Mouse (Mus musculus) liver, adult 2 months (tissue): ENCODE measurements around the gene Cby3.

ENCODE experiments used
- CTCF ChIP-seq: fragments of 200-500 bp; IDR thresholded peaks from 2 replicates; pipeline ENCODE4 v1.5.1; 2011; ENCODE audit warnings: low read depth, low read length, control low read depth
- POLR2A ChIP-seq: fragments of 200-500 bp; IDR thresholded peaks from 2 replicates; pipeline ENCODE4 v1.6.1; 2011; ENCODE audit warnings: low read length, control low read depth; ENCODE audit not compliant: insufficient read depth; ENCODE audit errors: extremely low read depth

DNA sequence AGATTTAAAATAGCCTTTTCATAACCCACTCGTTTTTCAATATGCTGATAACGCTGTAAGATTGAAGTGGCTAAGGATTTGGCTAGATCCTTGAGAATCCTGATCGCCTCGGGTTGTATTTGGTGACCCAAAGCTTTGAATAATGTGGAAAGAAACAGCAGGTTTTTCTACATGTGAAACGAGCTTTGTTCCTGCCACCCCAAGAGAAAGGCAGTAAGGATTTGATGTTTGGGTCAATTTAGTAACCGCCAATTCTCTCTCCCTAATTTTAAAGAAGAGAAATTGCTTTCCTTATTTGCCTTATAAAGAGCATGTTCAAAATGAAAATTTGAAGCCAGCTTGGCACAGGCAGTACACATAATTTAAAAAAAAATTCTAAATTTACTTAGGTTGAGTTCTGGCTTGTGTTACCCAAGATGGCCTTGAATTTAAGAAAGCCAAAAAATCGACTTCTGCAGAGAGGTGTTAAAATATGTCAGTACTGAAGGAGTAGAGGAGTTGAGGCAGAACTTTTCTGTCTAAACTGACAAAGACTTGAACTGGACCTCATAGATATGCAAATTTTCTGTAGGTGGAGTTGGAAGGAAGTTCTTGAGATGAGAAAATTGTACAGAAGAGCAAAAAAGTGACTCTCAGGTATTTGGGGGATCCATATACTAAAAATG lies 27.8 kb upstream of the Cby3 start:
- TF ChIP-seq CTCF: no peak
- TF ChIP-seq POLR2A: no peak
